Mouse (Mus musculus): ENCODE data around the gene Smyd3. TPM values are rescaled to one million over a fixed set of nuclear protein-coding genes. Genes with fewer than 3 reads are reported as not detected.

The Smyd3 gene
- polyA plus RNA-seq, 1 experiment, result 2.4 TPM

- no peaks in the 10 kb centered on the region for H3K27me3 ChIP-seq (ENCODE audit: control insufficient read depth, insufficient read depth, low read length)
- no peak overlapping the region for H3K27ac ChIP-seq (ENCODE audit: control insufficient read depth, insufficient read depth, low read depth, low read length)
- H3K4me1 ChIP-seq (ENCODE audit: control insufficient read depth, insufficient read depth, low read length), result peaks cover 3% of the 10 kb centered on the region; the same call in 1 of the 2 replicates
- no peaks in the 10 kb centered on the region for H3K36me3 ChIP-seq (ENCODE audit: control insufficient read depth, insufficient read depth, low read length)
- H3K4me3 ChIP-seq (ENCODE audit: control insufficient read depth, low read depth, low read length), result no peak overlapping the region
- no peak for TF ChIP-seq POLR2A (IDR thresholded peaks at IDR 0.05; ENCODE audit: control insufficient read depth, low read depth, low read length)
- TF ChIP-seq CTCF (IDR thresholded peaks at IDR 0.05; ENCODE audit: control insufficient read depth, insufficient read depth, insufficient replicate concordance, low read depth, low read length), result no peak
These were observed 24.9 kb downstream of the Smyd3 start for GRCm38 (mm10) chr1:179492908-179493307.

GRCm38 (mm10) chr1:179488520-179488919, 29.3 kb downstream of the Smyd3 start:
- Histone ChIP-seq H3K27me3 (ENCODE audit: control insufficient read depth, insufficient read depth, low read length) (no peaks in the 10 kb centered on the region), H3K4me3 (ENCODE audit: control insufficient read depth, low read depth, low read length) (no peak overlapping the region), H3K27ac (ENCODE audit: control insufficient read depth, insufficient read depth, low read depth, low read length) (no peak overlapping the region), H3K36me3 (ENCODE audit: control insufficient read depth, insufficient read depth, low read length) (no peaks in the 10 kb centered on the region), H3K4me1 (ENCODE audit: control insufficient read depth, insufficient read depth, low read length) (peaks cover 5% of the 10 kb centered on the region)
- TF ChIP-seq POLR2A (IDR thresholded peaks at IDR 0.05; ENCODE audit: control insufficient read depth, low read depth, low read length) (no peak), CTCF (IDR thresholded peaks at IDR 0.05; ENCODE audit: control insufficient read depth, insufficient read depth, insufficient replicate concordance, low read depth, low read length) (no peak)

GRCm38 (mm10) chr1:179487990-179488389, 29.9 kb downstream of the Smyd3 start:
- H3K27me3 ChIP-seq (ENCODE audit: control insufficient read depth, insufficient read depth, low read length), result no peaks in the 10 kb centered on the region
- no peak overlapping the region for H3K4me3 ChIP-seq (ENCODE audit: control insufficient read depth, low read depth, low read length)
- H3K4me1 ChIP-seq (ENCODE audit: control insufficient read depth, insufficient read depth, low read length), result peaks cover 5% of the 10 kb centered on the region
- H3K36me3 ChIP-seq (ENCODE audit: control insufficient read depth, insufficient read depth, low read length), result no peaks in the 10 kb centered on the region
- H3K27ac ChIP-seq (ENCODE audit: control insufficient read depth, insufficient read depth, low read depth, low read length), result no peak overlapping the region
- TF ChIP-seq CTCF (IDR thresholded peaks at IDR 0.05; ENCODE audit: control insufficient read depth, insufficient read depth, insufficient replicate concordance, low read depth, low read length), result no peak

DNA sequence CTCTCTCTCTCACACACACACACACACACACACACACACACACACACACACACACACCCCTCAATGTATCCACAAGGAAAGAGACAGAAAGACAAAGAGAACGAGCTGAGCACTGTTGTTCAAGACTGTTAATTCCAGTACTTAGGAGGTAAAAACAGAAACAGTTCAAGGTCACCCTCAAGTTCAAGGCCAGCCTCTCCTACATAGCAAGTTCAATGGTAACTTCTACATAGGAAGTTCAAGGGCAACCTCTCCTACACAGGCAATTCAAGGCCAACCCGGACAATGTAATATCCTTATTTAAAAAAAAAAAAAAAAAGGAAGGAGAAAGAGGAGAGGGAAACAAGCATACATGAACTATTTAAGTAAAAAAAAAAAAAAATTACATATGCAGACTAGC, 30.6 kb downstream of the Smyd3 start:
- H3K27me3 ChIP-seq (ENCODE audit: control insufficient read depth, insufficient read depth, low read length), result no peaks in the 10 kb centered on the region
- no peaks in the 10 kb centered on the region for H3K36me3 ChIP-seq (ENCODE audit: control insufficient read depth, insufficient read depth, low read length)
- TF ChIP-seq POLR2A (IDR thresholded peaks at IDR 0.05; ENCODE audit: control insufficient read depth, low read depth, low read length) (no peak), CTCF (IDR thresholded peaks at IDR 0.05; ENCODE audit: control insufficient read depth, insufficient read depth, insufficient replicate concordance, low read depth, low read length) (no peak)
- H3K4me3 ChIP-seq (ENCODE audit: control insufficient read depth, low read depth, low read length), result no peak overlapping the region
- H3K27ac ChIP-seq (ENCODE audit: control insufficient read depth, insufficient read depth, low read depth, low read length), result no peak overlapping the region; the same call in 1 of the 2 replicates
- H3K4me1 ChIP-seq (ENCODE audit: control insufficient read depth, insufficient read depth, low read length), result peaks cover 7% of the 10 kb centered on the region

GRCm38 (mm10) chr1:179485784-179486540, 31.9 kb downstream of the Smyd3 start:
- Histone ChIP-seq H3K36me3 (ENCODE audit: control insufficient read depth, insufficient read depth, low read length) (no peaks in the 10 kb centered on the region), H3K27me3 (ENCODE audit: control insufficient read depth, insufficient read depth, low read length) (no peaks in the 10 kb centered on the region), H3K27ac (ENCODE audit: control insufficient read depth, insufficient read depth, low read depth, low read length) (no peak overlapping the region), H3K4me1 (ENCODE audit: control insufficient read depth, insufficient read depth, low read length) (peaks cover 4% of the 10 kb centered on the region; the same call in 1 of the 2 replicates), H3K4me3 (ENCODE audit: control insufficient read depth, low read depth, low read length) (no peak overlapping the region)
- TF ChIP-seq POLR2A (IDR thresholded peaks at IDR 0.05; ENCODE audit: control insufficient read depth, low read depth, low read length) (no peak), CTCF (IDR thresholded peaks at IDR 0.05; ENCODE audit: control insufficient read depth, insufficient read depth, insufficient replicate concordance, low read depth, low read length) (no peak)

DNA sequence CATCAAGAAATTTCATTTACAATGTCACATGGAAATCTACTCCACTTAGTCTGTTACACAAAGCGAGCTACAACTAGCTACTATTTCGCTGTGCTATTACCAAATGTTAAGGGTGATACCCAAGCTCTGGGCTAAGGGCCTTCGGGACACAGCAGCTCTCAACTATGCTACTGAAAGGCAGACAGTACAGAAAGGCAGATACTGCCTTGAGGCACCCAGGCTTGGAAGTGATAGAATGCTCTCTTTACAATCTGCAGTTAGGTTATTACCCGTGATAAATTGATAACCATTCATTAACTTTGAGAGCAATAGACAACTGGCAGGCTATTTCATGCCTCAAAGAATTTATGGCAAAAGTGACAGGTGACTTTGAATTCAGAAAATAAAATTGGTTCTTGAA, 37.0 kb downstream of the Smyd3 start:
- Histone ChIP-seq H3K4me3 (ENCODE audit: control insufficient read depth, low read depth, low read length) (no peak overlapping the region), H3K36me3 (ENCODE audit: control insufficient read depth, insufficient read depth, low read length) (no peaks in the 10 kb centered on the region), H3K27ac (ENCODE audit: control insufficient read depth, insufficient read depth, low read depth, low read length) (no peak overlapping the region), H3K27me3 (ENCODE audit: control insufficient read depth, insufficient read depth, low read length) (no peaks in the 10 kb centered on the region), H3K4me1 (ENCODE audit: control insufficient read depth, insufficient read depth, low read length) (peaks cover 4% of the 10 kb centered on the region; the same call in 1 of the 2 replicates)
- TF ChIP-seq CTCF (IDR thresholded peaks at IDR 0.05; ENCODE audit: control insufficient read depth, insufficient read depth, insufficient replicate concordance, low read depth, low read length) (no peak), POLR2A (IDR thresholded peaks at IDR 0.05; ENCODE audit: control insufficient read depth, low read depth, low read length) (no peak)

DNA sequence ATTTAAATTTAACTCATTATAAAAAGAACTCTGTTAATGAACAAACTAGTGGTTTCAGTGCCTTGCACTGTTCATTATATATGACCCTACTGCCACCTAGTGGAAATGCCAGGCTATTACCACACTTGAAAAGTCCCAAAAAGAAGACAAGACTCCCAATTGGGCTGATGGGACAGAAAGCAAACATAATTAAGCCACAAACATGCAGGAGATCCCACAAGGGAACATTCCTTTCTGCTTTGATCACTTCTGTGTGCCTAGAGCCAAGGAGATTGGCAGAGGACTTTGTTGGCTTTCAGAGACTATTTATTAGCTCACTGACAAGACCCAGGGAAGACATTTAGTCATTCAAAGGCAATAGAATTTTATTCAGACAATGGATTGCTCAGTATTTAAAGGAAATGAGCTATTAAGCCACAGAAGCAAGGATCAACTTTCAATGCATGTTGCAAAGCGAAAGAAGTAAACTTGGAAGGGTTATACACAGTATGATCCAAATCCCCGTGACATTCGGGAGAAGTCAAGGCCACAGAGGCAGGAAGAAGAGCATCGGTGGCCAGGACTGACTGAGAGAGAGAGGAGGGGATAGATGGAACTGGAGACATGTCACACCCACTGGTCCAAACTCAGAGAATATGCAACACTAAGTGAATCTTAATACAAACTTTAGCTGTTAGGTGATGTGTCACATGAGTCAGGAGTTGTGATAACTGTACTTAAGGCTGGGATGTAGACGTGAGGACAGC, 40.5 kb downstream of the Smyd3 start:
- H3K36me3 ChIP-seq (ENCODE audit: control insufficient read depth, insufficient read depth, low read length), result no peaks in the 10 kb centered on the region
- H3K4me3 ChIP-seq (ENCODE audit: control insufficient read depth, low read depth, low read length), result no peak overlapping the region
- no peaks in the 10 kb centered on the region for H3K27me3 ChIP-seq (ENCODE audit: control insufficient read depth, insufficient read depth, low read length)
- TF ChIP-seq POLR2A (IDR thresholded peaks at IDR 0.05; ENCODE audit: control insufficient read depth, low read depth, low read length) (no peak), CTCF (IDR thresholded peaks at IDR 0.05; ENCODE audit: control insufficient read depth, insufficient read depth, insufficient replicate concordance, low read depth, low read length) (no peak)
- no peak overlapping the region for H3K27ac ChIP-seq (ENCODE audit: control insufficient read depth, insufficient read depth, low read depth, low read length)
- H3K4me1 ChIP-seq (ENCODE audit: control insufficient read depth, insufficient read depth, low read length), result no peaks in the 10 kb centered on the region; the same call in 1 of the 2 replicates

All from testis, adult 2 months (tissue).